Mouse (Mus musculus): ENCODE data around the gene Zfp169. TPM values are rescaled to one million over a fixed set of nuclear protein-coding genes. Genes with fewer than 3 reads are reported as not detected.

The Zfp169 gene
- polyA plus RNA-seq (2015; fragmentation: Nextera tagmentation; extraction: Ambion mirVana): 7.6 and 8.2 TPM in 2 replicates

DNA sequence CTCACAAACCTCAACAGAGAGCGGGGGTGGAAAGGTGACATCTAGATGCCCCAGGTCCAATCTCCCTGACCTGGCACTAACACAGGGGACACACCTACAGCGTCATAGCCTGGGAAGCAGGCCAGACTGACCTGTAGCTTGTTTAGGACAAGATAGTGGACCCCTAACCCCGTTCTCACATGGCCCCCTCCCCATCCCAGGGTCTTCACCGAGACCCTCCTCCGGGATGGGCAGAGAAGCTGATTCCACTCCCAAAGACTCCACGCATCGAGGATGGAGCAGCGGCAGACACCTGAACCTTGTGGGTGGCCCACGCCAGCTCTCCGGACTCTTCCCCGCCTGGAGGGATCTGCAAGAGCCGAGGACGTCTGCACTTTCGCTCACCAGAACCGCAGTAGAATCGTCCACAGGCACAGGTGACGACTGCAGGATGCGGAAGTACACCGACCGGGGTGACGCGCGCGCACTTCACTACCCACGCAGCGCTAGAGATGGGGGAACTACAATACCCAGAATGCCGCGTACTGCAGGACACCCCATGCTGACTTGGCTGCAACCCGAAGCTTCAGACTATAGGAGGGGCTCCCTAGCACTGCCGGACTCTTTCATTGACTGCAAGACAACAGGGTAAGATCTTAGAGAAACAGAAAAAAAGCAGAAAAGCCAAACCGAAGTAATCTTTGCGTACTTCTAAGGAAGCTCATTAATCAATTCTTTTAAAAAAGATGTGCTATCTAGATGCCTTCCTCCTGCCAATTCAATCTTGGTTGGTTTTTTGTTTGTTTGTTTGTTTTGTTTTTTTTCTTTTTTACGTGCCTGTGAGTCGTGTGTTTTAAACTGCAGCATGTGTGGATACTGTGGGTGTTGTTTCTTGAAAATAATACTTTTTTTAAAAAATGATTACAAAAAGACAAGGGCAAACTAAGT lies at the start of gene Zfp169, which contains the start of gene A830005F24Rik:
Gene Zfp169, minus strand, starts transcription at position 449 of the 927 bp plus-strand sequence.
Gene A830005F24Rik, plus strand, starts transcription at position 568 of the 927 bp plus-strand sequence.
- WGBS: 2% methylated on average over 34 of the region's 34 CpGs
- H3K36me3 ChIP-seq: 0 out of 2 replicates have a peak, but pooled peaks cover 4% of the 10 kb centered on the region
- peak within 1 kb of the TSS; percentile 73; the same call in 1 of the 2 replicates for H3K27ac ChIP-seq
- H3K27me3 ChIP-seq: no peaks in the 10 kb centered on the region
- peak; percentile 99 for ATAC-seq (ENCODE audit: low FRiP score)
- H3K4me2 ChIP-seq: peak within 1 kb of the TSS; percentile 85
- peak within 1 kb of the TSS; percentile 82 for H3K4me3 ChIP-seq
- H3K4me1 ChIP-seq (replicated peaks): peaks cover 17% of the 10 kb centered on the region
- H3K9me3 ChIP-seq: no peaks in the 10 kb centered on the region
- H3K9ac ChIP-seq: peak within 1 kb of the TSS; percentile 91

DNA sequence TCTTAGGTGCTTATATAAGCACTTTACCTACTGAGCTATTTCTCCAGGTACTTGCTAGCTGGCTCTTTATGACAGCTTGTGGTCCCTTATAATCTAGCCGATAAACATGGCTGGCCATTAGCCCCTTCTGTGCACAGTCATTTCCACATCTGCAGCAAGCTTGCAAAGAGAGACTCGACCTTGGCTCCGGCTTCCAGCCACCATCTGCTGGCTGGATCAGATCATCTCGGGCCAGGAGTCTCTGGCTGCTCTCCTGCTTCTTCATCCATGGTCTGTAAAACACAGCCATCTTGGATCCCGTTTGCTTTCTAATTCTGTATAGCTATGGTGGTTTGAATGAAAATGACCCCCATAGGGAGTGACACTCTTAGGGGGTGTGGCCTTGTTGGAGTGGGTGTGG lies 49.1 kb upstream of the Zfp169 start:
- WGBS: 91% methylated on average over 5 of the region's 5 CpGs
- no peak overlapping the region for H3K9ac ChIP-seq
- H3K4me3 ChIP-seq: no peak overlapping the region
- H3K4me2 ChIP-seq: no peak overlapping the region
- H3K27me3 ChIP-seq: no peaks in the 10 kb centered on the region
- ATAC-seq (ENCODE audit: low FRiP score): no peak
- no peak overlapping the region for H3K27ac ChIP-seq
- H3K36me3 ChIP-seq: no peaks in the 10 kb centered on the region
- peaks cover 8% of the 10 kb centered on the region for H3K4me1 ChIP-seq (replicated peaks)
- no peaks in the 10 kb centered on the region for H3K9me3 ChIP-seq

DNA sequence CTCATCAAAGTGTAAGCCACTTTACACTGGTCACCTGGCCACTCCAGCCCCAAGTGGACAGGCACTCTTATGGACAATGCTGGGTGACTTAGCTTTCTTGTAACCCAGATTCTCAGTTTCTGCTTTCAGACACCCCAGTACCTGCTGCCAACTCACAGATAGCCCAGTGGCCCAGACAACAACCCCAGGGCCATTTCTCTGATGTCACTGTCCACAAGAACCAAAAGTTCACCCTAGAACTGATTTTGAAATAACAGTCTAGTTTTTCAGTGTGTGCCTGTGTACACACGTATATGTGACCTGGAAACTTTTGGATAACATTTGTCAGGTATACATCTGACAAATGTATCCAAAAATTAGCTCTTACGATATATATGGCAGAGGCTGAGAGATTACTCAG lies 48.2 kb upstream of the Zfp169 start:
- 89% methylated on average over 2 of the region's 2 CpGs for WGBS
- Histone ChIP-seq H3K4me1 (replicated peaks) (peaks cover 7% of the 10 kb centered on the region), H3K27ac (no peak overlapping the region), H3K9me3 (no peaks in the 10 kb centered on the region), H3K9ac (no peak overlapping the region), H3K36me3 (no peaks in the 10 kb centered on the region), H3K4me3 (no peak overlapping the region), H3K27me3 (no peaks in the 10 kb centered on the region), H3K4me2 (no peak overlapping the region)
- no peak for ATAC-seq (ENCODE audit: low FRiP score)

DNA sequence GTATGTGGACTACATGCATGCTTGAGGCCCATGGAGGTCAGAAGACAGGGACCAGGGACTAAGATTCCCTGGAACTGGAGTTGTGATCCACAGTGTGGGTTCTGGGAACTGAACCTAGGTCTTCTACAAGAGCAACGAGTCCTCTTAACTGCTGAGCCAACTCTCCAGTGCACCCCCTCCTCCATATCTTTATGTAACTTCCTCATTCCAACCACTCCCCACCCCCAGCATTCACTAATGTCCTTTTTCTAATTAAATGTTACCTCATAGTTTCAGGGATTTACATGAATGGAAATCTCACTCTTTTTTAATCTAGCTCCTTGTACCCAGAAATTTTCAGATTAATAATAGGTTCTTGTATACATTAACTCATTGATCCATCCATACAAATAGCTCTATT lies 42.7 kb upstream of the Zfp169 start:
- Histone ChIP-seq H3K36me3 (no peaks in the 10 kb centered on the region), H3K4me2 (no peak overlapping the region), H3K9me3 (no peaks in the 10 kb centered on the region), H3K4me3 (no peak overlapping the region), H3K9ac (no peak overlapping the region), H3K27ac (no peak overlapping the region), H3K27me3 (no peaks in the 10 kb centered on the region), H3K4me1 (replicated peaks) (peaks cover 19% of the 10 kb centered on the region)
- ATAC-seq (ENCODE audit: low FRiP score): no peak
- 87% methylated on average over 1 of the region's 1 CpGs for WGBS

DNA sequence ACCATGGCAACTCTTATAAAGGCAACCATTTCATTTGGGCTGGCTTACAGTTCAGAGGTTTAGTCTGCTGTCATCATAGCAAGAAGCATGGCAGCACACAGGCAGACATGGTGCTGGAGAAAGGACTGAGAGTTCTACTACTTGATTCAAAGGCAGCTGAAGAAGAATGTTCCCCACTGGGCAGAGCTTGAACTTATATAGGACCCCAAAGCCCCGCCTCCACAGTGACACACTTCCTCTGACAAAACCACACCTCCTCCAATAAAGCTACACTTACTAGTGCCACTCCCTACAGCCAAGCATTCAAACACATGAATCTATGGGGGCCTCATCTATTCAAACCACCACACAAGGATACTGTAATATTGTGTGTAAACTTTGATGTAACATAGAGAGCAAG lies 41.3 kb upstream of the Zfp169 start:
- H3K9me3 ChIP-seq: no peaks in the 10 kb centered on the region
- no peak for ATAC-seq (ENCODE audit: low FRiP score)
- WGBS: 96% methylated on average over 1 of the region's 1 CpGs
- H3K4me2 ChIP-seq: no peak overlapping the region
- no peaks in the 10 kb centered on the region for H3K36me3 ChIP-seq
- H3K27me3 ChIP-seq: no peaks in the 10 kb centered on the region
- no peak overlapping the region for H3K27ac ChIP-seq
- no peak overlapping the region for H3K4me3 ChIP-seq
- no peak overlapping the region for H3K9ac ChIP-seq
- peaks cover 19% of the 10 kb centered on the region for H3K4me1 ChIP-seq (replicated peaks)

DNA sequence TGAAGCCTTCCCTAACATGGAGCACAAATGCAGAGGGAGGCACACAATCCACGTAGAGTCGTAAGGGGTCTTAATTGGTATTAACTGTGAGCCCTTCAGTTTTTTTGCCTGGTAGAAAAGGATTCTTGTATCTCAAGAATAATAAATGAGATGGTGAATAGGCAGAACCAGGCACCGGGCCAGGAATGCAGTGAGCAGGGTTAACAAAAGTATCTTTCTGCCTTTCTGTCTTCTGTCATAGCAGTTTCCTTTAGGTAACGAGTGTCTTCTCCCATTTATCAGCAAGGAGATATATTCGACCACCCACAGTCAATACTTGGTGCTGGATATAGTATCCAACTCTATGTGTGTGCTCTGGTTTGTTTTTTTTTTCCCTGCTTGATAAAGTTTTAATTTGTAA lies 40.3 kb upstream of the Zfp169 start:
- H3K4me2 ChIP-seq: peak overlapping the region; percentile 8; the same call in 1 of the 2 replicates
- no peak overlapping the region for H3K4me3 ChIP-seq
- H3K36me3 ChIP-seq: no peaks in the 10 kb centered on the region
- no peak for ATAC-seq (ENCODE audit: low FRiP score)
- H3K4me1 ChIP-seq (replicated peaks): peaks cover 19% of the 10 kb centered on the region
- H3K9ac ChIP-seq: no peak overlapping the region
- H3K27me3 ChIP-seq: no peaks in the 10 kb centered on the region
- no peaks in the 10 kb centered on the region for H3K9me3 ChIP-seq
- peak overlapping the region; percentile 87; the same call in 1 of the 2 replicates for H3K27ac ChIP-seq
- WGBS: 58% methylated on average over 5 of the region's 5 CpGs

DNA sequence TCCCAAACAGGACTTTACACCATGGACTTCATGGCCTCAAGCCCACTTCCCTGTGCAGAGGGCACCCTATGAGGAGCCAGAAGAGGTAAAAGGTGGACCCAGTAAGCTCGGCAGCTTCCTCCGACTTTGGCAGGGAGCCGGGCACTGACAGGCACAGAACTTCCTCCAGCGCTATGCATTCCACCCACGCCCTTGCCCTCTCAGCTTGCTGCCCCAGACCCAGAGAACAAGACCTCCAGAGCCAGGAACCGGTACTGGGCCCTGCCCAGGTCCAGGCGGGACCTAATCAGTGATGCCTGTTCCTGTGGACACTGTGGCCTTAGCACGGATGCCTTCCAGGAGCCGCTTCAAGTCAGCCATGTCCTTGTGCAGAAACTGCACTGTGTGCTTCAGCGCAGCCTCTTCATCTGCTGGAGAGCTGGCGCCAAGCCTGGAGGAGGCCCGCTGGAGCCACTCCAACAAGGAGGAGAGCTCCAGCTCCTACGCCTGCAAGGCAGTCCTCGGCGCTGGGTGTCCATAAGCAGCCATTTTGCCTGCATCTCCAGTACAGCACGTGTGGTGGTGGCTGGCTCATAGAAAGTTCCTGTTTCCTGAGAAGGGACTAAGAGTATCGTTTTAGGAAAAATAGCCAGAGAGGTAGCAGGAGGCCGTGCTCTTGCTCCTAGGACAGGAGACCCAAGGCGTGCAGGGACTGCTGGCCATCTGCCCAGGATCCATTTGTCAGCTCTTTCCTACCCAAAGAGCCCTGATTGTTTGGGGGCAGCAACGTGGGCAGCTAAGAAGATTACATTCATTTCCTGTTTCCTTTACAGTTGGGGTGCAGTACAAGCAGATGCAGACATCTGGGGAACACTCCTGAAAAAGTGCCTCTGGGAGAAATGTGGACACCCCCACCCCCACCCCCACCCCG lies 39.2 kb upstream of the Zfp169 start:
- Histone ChIP-seq H3K36me3 (no peaks in the 10 kb centered on the region), H3K9ac (peak overlapping the region; percentile 24; the same call in 1 of the 2 replicates)

DNA sequence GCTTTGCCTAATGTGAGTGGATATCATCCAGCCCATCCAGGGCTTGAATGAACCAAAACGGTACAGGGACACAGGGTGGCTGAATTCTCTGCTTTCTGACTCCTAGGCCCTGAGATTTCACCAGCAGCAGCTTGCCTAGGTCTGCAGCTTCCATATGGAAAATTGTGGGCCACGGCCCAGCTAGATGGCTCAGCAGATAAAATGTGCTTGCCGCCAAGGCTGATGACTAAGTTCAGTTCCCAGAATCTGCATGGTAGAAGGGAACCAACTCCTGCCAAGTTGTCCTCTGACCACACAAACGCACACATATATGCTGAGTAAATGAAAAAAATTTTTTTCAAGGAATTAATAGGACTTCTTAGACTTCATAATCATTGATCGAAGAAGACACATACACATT lies 35.0 kb upstream of the Zfp169 start:
- H3K4me1 ChIP-seq (replicated peaks): peaks cover 36% of the 10 kb centered on the region
- WGBS: 95% methylated on average over 5 of the region's 5 CpGs

More for the DNA sequence above, 39.2 kb upstream of the Zfp169 start:
- no peaks in the 10 kb centered on the region for H3K9me3 ChIP-seq
- peak overlapping the region; percentile 37 for H3K4me2 ChIP-seq
- H3K27ac ChIP-seq: peak overlapping the region; percentile 87
- H3K4me1 ChIP-seq (replicated peaks): peaks cover 19% of the 10 kb centered on the region
- no peak overlapping the region for H3K4me3 ChIP-seq
- H3K27me3 ChIP-seq: no peaks in the 10 kb centered on the region
- ATAC-seq (ENCODE audit: low FRiP score): peak; percentile 82
- WGBS: 68% methylated on average over 21 of the region's 21 CpGs

DNA sequence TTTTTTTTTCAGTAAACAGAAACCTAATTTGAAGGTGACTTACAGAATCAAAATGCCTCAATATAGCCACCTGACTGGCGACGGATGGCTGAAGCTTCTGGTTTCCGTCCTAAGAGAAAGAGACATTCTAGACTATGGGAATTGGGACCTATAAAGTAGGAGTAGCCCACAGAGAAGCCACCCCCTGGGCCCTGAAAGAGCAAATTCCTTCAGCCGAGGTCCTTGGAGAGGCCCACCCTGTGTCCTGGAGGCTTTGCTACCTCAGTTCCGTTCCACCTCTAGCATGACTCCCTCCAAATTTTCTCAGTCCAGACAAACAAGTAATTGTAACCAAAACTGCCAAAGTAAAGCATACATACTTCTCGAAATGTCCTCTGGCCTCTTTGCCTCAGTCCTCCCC lies 34.4 kb upstream of the Zfp169 start:
- H3K9ac ChIP-seq: no peak overlapping the region
- 87% methylated on average over 6 of the region's 6 CpGs for WGBS
- peaks cover 29% of the 10 kb centered on the region for H3K4me1 ChIP-seq (replicated peaks)
- H3K27me3 ChIP-seq: no peaks in the 10 kb centered on the region
- H3K4me3 ChIP-seq: no peak overlapping the region
- ATAC-seq (ENCODE audit: low FRiP score): no peak
- H3K36me3 ChIP-seq: no peaks in the 10 kb centered on the region
- no peak overlapping the region for H3K27ac ChIP-seq
- H3K4me2 ChIP-seq: no peak overlapping the region
- no peaks in the 10 kb centered on the region for H3K9me3 ChIP-seq

More for the DNA sequence above, 35.0 kb upstream of the Zfp169 start:
- Histone ChIP-seq H3K27me3 (no peaks in the 10 kb centered on the region), H3K9me3 (no peaks in the 10 kb centered on the region), H3K36me3 (no peaks in the 10 kb centered on the region), H3K4me2 (no peak overlapping the region), H3K4me3 (no peak overlapping the region), H3K9ac (no peak overlapping the region), H3K27ac (no peak overlapping the region)
- no peak for ATAC-seq (ENCODE audit: low FRiP score)

DNA sequence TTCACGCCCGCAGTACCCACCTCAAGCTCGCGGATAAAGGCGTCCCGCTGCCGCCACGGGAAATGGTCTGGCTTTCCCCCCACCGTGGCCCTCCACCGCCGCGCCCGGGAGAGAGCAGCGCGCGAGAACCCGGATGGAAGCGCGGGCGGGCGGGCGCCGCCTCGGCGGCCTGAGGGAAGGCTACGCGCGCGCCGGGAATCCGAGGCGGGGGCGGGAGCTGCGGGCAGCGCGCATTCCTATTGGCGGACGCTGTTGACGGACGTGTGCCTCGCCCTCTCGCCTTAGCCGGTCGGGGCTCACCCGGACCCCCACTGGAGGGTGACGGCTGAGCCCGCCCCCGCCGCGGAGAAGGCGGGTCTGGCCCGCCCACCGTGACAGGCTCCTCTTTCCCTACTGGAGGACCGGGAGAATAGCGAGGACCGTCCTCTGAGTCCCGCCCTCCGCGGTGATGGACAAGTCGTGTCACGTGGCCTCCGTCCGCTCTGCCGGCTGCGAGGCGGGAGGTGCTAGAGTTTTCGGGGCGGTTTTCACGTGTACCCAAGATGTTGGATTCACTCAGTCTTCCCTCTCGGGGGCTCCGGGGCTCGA lies 33.2 kb upstream of the Zfp169 start:
- H3K4me1 ChIP-seq (replicated peaks): peaks cover 25% of the 10 kb centered on the region
- H3K27ac ChIP-seq: peak overlapping the region; percentile 100
- H3K36me3 ChIP-seq: no peaks in the 10 kb centered on the region
- H3K27me3 ChIP-seq: no peaks in the 10 kb centered on the region
- peak overlapping the region; percentile 53 for H3K4me2 ChIP-seq
- WGBS: under 1% methylated on average over 68 of the region's 72 CpGs
- H3K4me3 ChIP-seq: peak overlapping the region; percentile 88
- peak; percentile 99 for ATAC-seq (ENCODE audit: low FRiP score)
- peak overlapping the region; percentile 99 for H3K9ac ChIP-seq
- H3K9me3 ChIP-seq: no peaks in the 10 kb centered on the region

DNA sequence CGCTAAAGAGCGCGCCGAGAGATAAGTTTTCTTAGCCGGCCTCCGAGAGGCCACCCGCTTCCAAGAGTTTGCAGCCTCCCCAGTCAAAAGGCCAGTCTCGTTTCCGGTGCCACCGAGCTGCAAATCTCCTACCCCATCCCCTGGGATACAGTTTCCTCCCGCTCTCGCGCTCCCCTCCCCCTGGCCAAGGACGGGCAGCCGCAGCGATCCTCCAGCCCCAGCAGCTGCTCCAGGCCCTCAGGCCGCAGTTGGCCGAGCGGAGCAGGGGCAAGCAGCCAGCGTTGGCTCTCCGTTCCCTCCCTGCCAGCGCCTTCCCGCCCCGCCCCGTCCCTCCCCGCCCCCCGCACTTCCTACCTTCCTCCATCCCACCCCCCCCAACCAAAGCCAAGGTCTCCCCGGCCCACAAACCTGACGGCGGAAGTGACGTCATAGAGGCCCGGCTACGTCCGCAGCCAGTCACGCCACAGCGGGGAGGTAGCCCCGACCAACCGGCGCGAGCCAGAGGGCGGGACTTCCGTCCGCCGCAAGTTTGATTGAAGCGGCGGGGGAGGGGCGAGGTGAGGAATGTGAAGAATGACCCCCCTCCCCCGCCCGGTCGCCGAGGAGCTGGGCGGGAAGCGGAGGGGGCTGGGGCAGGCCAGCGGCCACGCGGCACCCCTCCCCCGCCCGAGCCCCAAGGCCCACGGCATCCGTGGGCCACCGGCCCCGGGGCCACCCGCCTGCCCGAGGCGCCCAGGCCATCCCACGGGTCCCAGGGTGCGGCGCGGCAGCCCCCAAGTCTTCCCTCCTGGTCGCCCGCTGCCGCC lies 32.4 kb upstream of the Zfp169 start:
- H3K4me2 ChIP-seq: peak overlapping the region; percentile 78
- H3K4me3 ChIP-seq: peak overlapping the region; percentile 88
- no peaks in the 10 kb centered on the region for H3K9me3 ChIP-seq
- H3K27ac ChIP-seq: peak overlapping the region; percentile 100
- no peaks in the 10 kb centered on the region for H3K27me3 ChIP-seq
- peak overlapping the region; percentile 99 for H3K9ac ChIP-seq
- peak; percentile 89 for ATAC-seq (ENCODE audit: low FRiP score)
- peaks cover 31% of the 10 kb centered on the region for H3K4me1 ChIP-seq (replicated peaks)
- H3K36me3 ChIP-seq: no peaks in the 10 kb centered on the region
- WGBS: under 1% methylated on average over 51 of the region's 72 CpGs

Data from hindbrain, embryonic 13.5 days (tissue).